ENCODE assay signal across 9 mouse cellular contexts in genomic region chr11:5057541-5057855, GRCm38 (mm10). TPM values are rescaled to one million over a fixed set of nuclear protein-coding genes. Genes with fewer than 3 reads are reported as not detected.
DNase-seq lines count a peak whose midpoint lies in the region; ATAC-seq and TF ChIP-seq lines count a peak whose summit lies in the region.
"Had no signal": no experiment of that assay in that cellular context is flagged by ENCODE, and none has a peak within 500 bp of the region (broad histone marks: within the 10 kb centered on the region; RNA-seq: fewer than 3 reads in every experiment).

No protein-coding gene starts in this region.

- peak; percentile 50 for DNase-seq in liver, adult 2 months (ENCODE audit: extremely low read depth, low read depth, low spot score)
- DNase-seq in liver: no peak
- DNase-seq in forebrain, embryonic 10.5 days (ENCODE audit: extremely low spot score, low spot score): peak; percentile 25
- no peak for DNase-seq in spleen, postnatal 36 days (ENCODE audit: low spot score in 2 of 2)
- DNase-seq in frontal cortex, postnatal 14 days (ENCODE audit: low spot score in 2 of 2): no peak
- no peak for DNase-seq in thymus, postnatal 25 days

- no peak for ATAC-seq in limb, embryonic 12.5 days (ENCODE audit: insufficient number of reproducible peaks, insufficient read depth, low FRiP score, low TSS enrichment, low read depth)
- no peak for ATAC-seq in neural tube, embryonic 15.5 days (ENCODE audit: low FRiP score)

- peak overlapping the region; percentile 52 for H3K4me3 ChIP-seq in liver, adult 2 months (ENCODE audit: insufficient read depth, low read depth, low read length)
- peak overlapping the region; percentile 55 for H3K4me3 ChIP-seq in forebrain, embryonic 10.5 days
- H3K4me3 ChIP-seq in limb, embryonic 12.5 days (replicated peaks): peak overlapping the region; percentile 51
- peak overlapping the region; percentile 47 for H3K4me3 ChIP-seq in neural tube, embryonic 15.5 days (replicated peaks)

- no peaks in the 10 kb centered on the region for H3K79me2 ChIP-seq in liver, adult 2 months (ENCODE audit: control insufficient read depth, insufficient read depth, low read length)

- 0 out of 2 replicates have a peak, but pooled peaks cover 7% of the 10 kb centered on the region for H3K27me3 ChIP-seq in liver, adult 2 months (ENCODE audit: control insufficient read depth, insufficient read depth, low read length)
- H3K27me3 ChIP-seq in forebrain, embryonic 10.5 days (ENCODE audit: poor library complexity, severe bottlenecking): peaks cover 78% of the 10 kb centered on the region
- peaks cover 83% of the 10 kb centered on the region for H3K27me3 ChIP-seq in limb, embryonic 12.5 days
- H3K27me3 ChIP-seq in neural tube, embryonic 15.5 days (replicated peaks): peaks cover 66% of the 10 kb centered on the region

- WGBS in liver, adult 2 months: 30% methylated on average over 8 of the region's 8 CpGs
- WGBS in forebrain, embryonic 10.5 days: 14% methylated on average over 8 of the region's 8 CpGs
- 14% methylated on average over 8 of the region's 8 CpGs for WGBS in limb, embryonic 12.5 days
- 18% methylated on average over 8 of the region's 8 CpGs for WGBS in neural tube, embryonic 15.5 days

- peaks cover 9% of the 10 kb centered on the region for H3K4me1 ChIP-seq in liver, adult 2 months (ENCODE audit: control insufficient read depth, insufficient read depth, low read length)
- peaks cover 69% of the 10 kb centered on the region for H3K4me1 ChIP-seq in forebrain, embryonic 10.5 days
- peaks cover 60% of the 10 kb centered on the region for H3K4me1 ChIP-seq in limb, embryonic 12.5 days (replicated peaks)
- peaks cover 57% of the 10 kb centered on the region for H3K4me1 ChIP-seq in neural tube, embryonic 15.5 days

- no peak for TF ChIP-seq CTCF in liver, adult 2 months (IDR thresholded peaks at IDR 0.05; ENCODE audit: low read depth, low read length)

- H3K9me3 ChIP-seq in forebrain, embryonic 10.5 days: no peaks in the 10 kb centered on the region
- H3K9me3 ChIP-seq in limb, embryonic 12.5 days: no peaks in the 10 kb centered on the region
- no peaks in the 10 kb centered on the region for H3K9me3 ChIP-seq in neural tube, embryonic 15.5 days (replicated peaks)

- H3K4me2 ChIP-seq in limb, embryonic 12.5 days: peak overlapping the region; percentile 91
- H3K4me2 ChIP-seq in neural tube, embryonic 15.5 days: peak overlapping the region; percentile 96

- H3K36me3 ChIP-seq in liver, adult 2 months (ENCODE audit: control insufficient read depth, insufficient read depth, low read length): no peaks in the 10 kb centered on the region
- H3K36me3 ChIP-seq in forebrain, embryonic 10.5 days (replicated peaks): peaks cover 10% of the 10 kb centered on the region; the same call in 1 of the 2 replicates
- peaks cover 5% of the 10 kb centered on the region; the same call in 1 of the 2 replicates for H3K36me3 ChIP-seq in limb, embryonic 12.5 days
- no peaks in the 10 kb centered on the region; the same call in 1 of the 2 replicates for H3K36me3 ChIP-seq in neural tube, embryonic 15.5 days

- no peak for TF ChIP-seq POLR2A in liver, adult 2 months (IDR thresholded peaks at IDR 0.05; ENCODE audit: extremely low read depth, insufficient read depth, low read length)

- no peak overlapping the region for H3K9ac ChIP-seq in liver, adult 2 months (ENCODE audit: low read depth, low read length)
- H3K9ac ChIP-seq in limb, embryonic 12.5 days (replicated peaks): peak overlapping the region; percentile 56
- H3K9ac ChIP-seq in neural tube, embryonic 15.5 days (replicated peaks): peak overlapping the region; percentile 50

- no peak overlapping the region for H3K27ac ChIP-seq in liver, adult 2 months (replicated peaks; ENCODE audit: insufficient read depth, low read depth, low read length)
- H3K27ac ChIP-seq in forebrain, embryonic 10.5 days: peak overlapping the region; percentile 45; the same call in 1 of the 2 replicates
- H3K27ac ChIP-seq in limb, embryonic 12.5 days: no peak overlapping the region
- no peak overlapping the region for H3K27ac ChIP-seq in neural tube, embryonic 15.5 days (replicated peaks)
- H3K27ac ChIP-seq: macrophage had no signal

RNA-seq across cellular contexts. Expression of gene Rasl10a, which starts 0.4 kb away (rescaled TPM):
- not detected in 2 replicates for total RNA-seq in liver, adult 2 months (2014; rRNA removed)
- 0.26 TPM in 1 of 2 replicates, not detected in the other for polyA plus RNA-seq in liver, adult 2 months (2012; rRNA removed)
- 0.60 and 0.77 TPM in 2 replicates for polyA plus RNA-seq in forebrain, embryonic 10.5 days (2016; fragmentation: Nextera tagmentation; extraction: Ambion mirVana)
- polyA plus RNA-seq in limb, embryonic 12.5 days (2016; fragmentation: Nextera tagmentation; extraction: Ambion mirVana): 2.8 and 3.2 TPM in 2 replicates
- 2.8 and 2.9 TPM in 2 replicates for polyA plus RNA-seq in neural tube, embryonic 15.5 days (2015; fragmentation: Nextera tagmentation; extraction: Ambion mirVana)
- polyA plus RNA-seq: macrophage had no signal

RNA-seq across cellular contexts. Expression of gene Gas2l1, which starts 7.6 kb away (rescaled TPM):
- 3.1 and 7.3 TPM in 2 replicates for total RNA-seq in liver, adult 2 months (2014; rRNA removed)
- 25.4 and 25.8 TPM in 2 replicates for polyA plus RNA-seq in liver, adult 2 months (2012; rRNA removed)
- 20.0 and 20.9 TPM in 2 replicates for polyA plus RNA-seq in forebrain, embryonic 10.5 days (2016; fragmentation: Nextera tagmentation; extraction: Ambion mirVana)
- polyA plus RNA-seq in limb, embryonic 12.5 days (2016; fragmentation: Nextera tagmentation; extraction: Ambion mirVana): 40.5 and 44.9 TPM in 2 replicates
- 25.9 and 26.0 TPM in 2 replicates for polyA plus RNA-seq in neural tube, embryonic 15.5 days (2015; fragmentation: Nextera tagmentation; extraction: Ambion mirVana)

RNA-seq across cellular contexts. Expression of gene Rhbdd3, which starts 41.2 kb away (rescaled TPM):
- total RNA-seq in liver, adult 2 months (2014; rRNA removed): 8.6 and 13.8 TPM in 2 replicates
- polyA plus RNA-seq in liver, adult 2 months (2012; rRNA removed): 26.5 and 30.8 TPM in 2 replicates
- 29.7 and 31.6 TPM in 2 replicates for polyA plus RNA-seq in forebrain, embryonic 10.5 days (2016; fragmentation: Nextera tagmentation; extraction: Ambion mirVana)
- polyA plus RNA-seq in limb, embryonic 12.5 days (2016; fragmentation: Nextera tagmentation; extraction: Ambion mirVana): 23.2 and 24.8 TPM in 2 replicates
- polyA plus RNA-seq in neural tube, embryonic 15.5 days (2015; fragmentation: Nextera tagmentation; extraction: Ambion mirVana): 40.0 and 41.5 TPM in 2 replicates

RNA-seq across cellular contexts. Expression of gene Ewsr1, which starts 41.6 kb away (rescaled TPM):
- 88.6 and 89.8 TPM in 2 replicates for total RNA-seq in liver, adult 2 months (2014; rRNA removed)
- 95.1 and 112 TPM in 2 replicates for polyA plus RNA-seq in liver, adult 2 months (2012; rRNA removed)
- 896 and 966 TPM in 2 replicates for polyA plus RNA-seq in forebrain, embryonic 10.5 days (2016; fragmentation: Nextera tagmentation; extraction: Ambion mirVana)
- 1,006 and 1,007 TPM in 2 replicates for polyA plus RNA-seq in limb, embryonic 12.5 days (2016; fragmentation: Nextera tagmentation; extraction: Ambion mirVana)
- 533 and 582 TPM in 2 replicates for polyA plus RNA-seq in neural tube, embryonic 15.5 days (2015; fragmentation: Nextera tagmentation; extraction: Ambion mirVana)

Comparison
In these comparisons a context has a peak if more than half of its experiments do, and no peak if none do; other contexts are left out.
1. DNase-seq: peak in liver, adult 2 months (single experiment) and forebrain, embryonic 10.5 days (single experiment); none in liver (single experiment), spleen, postnatal 36 days (0 of 2), frontal cortex, postnatal 14 days (0 of 2) and thymus, postnatal 25 days (single experiment).
2. Peak in every context shown above with its lines, with median percentiles within 50 percentile points of each other: H3K4me3 ChIP-seq.